Mouse (Mus musculus) thymus, adult 2 months (tissue): ENCODE measurements at regions not wholly inside any gene's neighbourhood (a gene's known extent, or its start where the extent isn't known, plus 50 kb on each side); places are given as distances from the start of the nearest gene placed in this dataset.

Experiments used
- CTCF ChIP-seq: fragments of 200-500 bp; IDR thresholded peaks from 2 replicates; pipeline ENCODE4 v1.5.1; 2012; ENCODE audit warnings: mild to moderate bottlenecking, control low read depth, low read length, moderate library complexity, borderline replicate concordance; ENCODE audit not compliant: control insufficient read depth, poor library complexity, insufficient read depth; ENCODE audit errors: extremely low read depth
- POLR2A ChIP-seq: fragments of 200-500 bp; IDR thresholded peaks from 2 replicates; pipeline ENCODE4 v1.6.1; 2012; ENCODE audit warnings: mild to moderate bottlenecking, low read length, control low read depth, moderate library complexity; ENCODE audit not compliant: control insufficient read depth, poor library complexity, insufficient read depth; ENCODE audit errors: extremely low read depth

DNA sequence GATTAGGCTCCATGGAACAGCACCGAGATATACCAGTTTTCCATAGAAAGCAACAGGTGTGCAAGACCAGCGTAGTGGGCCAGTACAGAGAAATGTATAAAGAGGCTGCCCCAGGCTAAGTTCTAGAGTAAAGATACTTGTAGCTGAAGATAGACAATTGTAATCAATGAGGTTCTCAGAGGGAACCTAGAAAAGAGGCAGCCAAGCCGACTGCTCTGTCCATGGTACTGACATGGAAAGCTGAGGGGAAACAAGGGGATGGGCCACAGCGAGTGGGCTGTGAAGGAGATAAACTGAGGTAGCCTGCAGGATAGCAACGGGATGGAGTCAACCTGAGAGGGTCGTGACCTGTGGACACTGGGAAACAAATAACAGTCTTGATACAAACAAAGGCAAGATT is 275.0 kb upstream of the Zdhhc25 start:
- TF ChIP-seq CTCF (no peak), POLR2A (no peak)
